Mouse (Mus musculus): Measurements from ENCODE around the gene Gadd45g.
"Not testable (repeated sequence)": the region's sequence is repeated elsewhere in the genome, so short reads cannot be mapped to it uniquely, and the experiment has no call there.

Gadd45g gene

GRCm38 (mm10) chr13:51833611-51834010 is 12.9 kb upstream of the Gadd45g start:
- DNase-seq (ENCODE audit: low spot score in 2 of 2), result no peak

GRCm38 (mm10) chr13:51834024-51834423 is 12.5 kb upstream of the Gadd45g start:
- peak; percentile 35 to 73 for DNase-seq (ENCODE audit: low spot score in 2 of 2)

- no peak for DNase-seq (ENCODE audit: low spot score in 2 of 2)
These were observed 12.0 kb upstream of the Gadd45g start for GRCm38 (mm10) chr13:51834520-51834919.

GRCm38 (mm10) chr13:51835208-51835607 is 11.3 kb upstream of the Gadd45g start:
- not testable (repeated sequence) for DNase-seq (ENCODE audit: low spot score in 2 of 2)

GRCm38 (mm10) chr13:51837402-51837801 is 9.1 kb upstream of the Gadd45g start:
- no peak for DNase-seq (ENCODE audit: low spot score in 2 of 2)

- DNase-seq (ENCODE audit: low spot score in 2 of 2), result peak; percentile 22 to 56
These were observed 7.0 kb upstream of the Gadd45g start for GRCm38 (mm10) chr13:51839250-51840026.

GRCm38 (mm10) chr13:51840702-51841101 is 5.8 kb upstream of the Gadd45g start:
- DNase-seq (ENCODE audit: low spot score in 2 of 2), result no peak

GRCm38 (mm10) chr13:51841541-51842115 is 4.8 kb upstream of the Gadd45g start:
- DNase-seq (ENCODE audit: low spot score in 2 of 2), result peak; percentile 41 to 56

GRCm38 (mm10) chr13:51842191-51842590 is 4.3 kb upstream of the Gadd45g start:
- no peak for DNase-seq (ENCODE audit: low spot score in 2 of 2)

- DNase-seq (ENCODE audit: low spot score in 2 of 2), result peak in 1 of 2 experiments; percentile 29
These were observed 3.7 kb upstream of the Gadd45g start for GRCm38 (mm10) chr13:51842773-51843172.

GRCm38 (mm10) chr13:51843298-51843697 is 3.2 kb upstream of the Gadd45g start:
- no peak for DNase-seq (ENCODE audit: low spot score in 2 of 2)

GRCm38 (mm10) chr13:51844118-51844517 is 2.4 kb upstream of the Gadd45g start:
- DNase-seq (ENCODE audit: low spot score in 2 of 2), result no peak

GRCm38 (mm10) chr13:51844661-51845060 is 1.8 kb upstream of the Gadd45g start:
- peak; percentile 76 to 87 for DNase-seq (ENCODE audit: low spot score in 2 of 2)

- peak; percentile 46 to 52 for DNase-seq (ENCODE audit: low spot score in 2 of 2)
These were observed 1.4 kb upstream of the Gadd45g start for GRCm38 (mm10) chr13:51845072-51845471.

- peak; percentile 88 to 93 for DNase-seq (ENCODE audit: low spot score in 2 of 2)
These were observed 787 bp upstream of the Gadd45g start for GRCm38 (mm10) chr13:51845591-51846191.

GRCm38 (mm10) chr13:51846868-51847793 is 653 bp downstream of the Gadd45g start:
- peak; percentile 74 for DNase-seq (ENCODE audit: low spot score in 2 of 2)

GRCm38 (mm10) chr13:51847979-51848480 is 1.6 kb downstream of the Gadd45g start:
- peak; percentile 87 to 90 for DNase-seq (ENCODE audit: low spot score in 2 of 2)

- peak; percentile 54 to 72 for DNase-seq (ENCODE audit: low spot score in 2 of 2)
These were observed 2.2 kb downstream of the Gadd45g start for GRCm38 (mm10) chr13:51848481-51849240.

GRCm38 (mm10) chr13:51849241-51850033 is 3.0 kb downstream of the Gadd45g start:
- DNase-seq (ENCODE audit: low spot score in 2 of 2), result peak; percentile 48 to 70

GRCm38 (mm10) chr13:51850565-51850964 is 4.1 kb downstream of the Gadd45g start:
- DNase-seq (ENCODE audit: low spot score in 2 of 2), result no peak

Measured in spleen, postnatal 10 days (tissue).